Mouse (Mus musculus) stomach, postnatal 0 days (tissue): ENCODE measurements around the gene Fbxo46.

Source experiments
- CTCF ChIP-seq: IDR thresholded peaks from 2 replicates; pipeline ENCODE4 v1.5.1; 2016; ENCODE audit warnings: antibody characterized with exemption, low read depth, mild to moderate bottlenecking, moderate library complexity
- EP300 ChIP-seq: optimal IDR thresholded peaks from 2 replicates; pipeline ENCODE3; 2016; ENCODE audit warnings: antibody characterized with exemption

- TF ChIP-seq CTCF (no peak), EP300 (no peak)
Observed at GRCm38 (mm10) chr7:19169506-19169905, 49.8 kb downstream of the Fbxo46 start.
